Mouse (Mus musculus): ENCODE data around the gene Poln.

Gene Poln

GRCm38 (mm10) chr5:34186961-34187391, 17.7 kb upstream of the Poln start:
- DNase-seq (ENCODE audit: low read depth, low spot score) = no peak

GRCm38 (mm10) chr5:34186391-34186790, 17.1 kb upstream of the Poln start:
- DNase-seq (ENCODE audit: low read depth, low spot score) = no peak

GRCm38 (mm10) chr5:34185791-34186190, 16.5 kb upstream of the Poln start:
- no peak for DNase-seq (ENCODE audit: low read depth, low spot score)

- no peak for DNase-seq (ENCODE audit: low read depth, low spot score)
Observed at GRCm38 (mm10) chr5:34185051-34185580, 15.9 kb upstream of the Poln start.

- DNase-seq (ENCODE audit: low read depth, low spot score) = no peak
Observed at GRCm38 (mm10) chr5:34183976-34184375, 14.7 kb upstream of the Poln start.

GRCm38 (mm10) chr5:34183156-34183880, 14.1 kb upstream of the Poln start:
- DNase-seq (ENCODE audit: low read depth, low spot score) = no peak

GRCm38 (mm10) chr5:34182486-34182885, 13.2 kb upstream of the Poln start:
- no peak for DNase-seq (ENCODE audit: low read depth, low spot score)

GRCm38 (mm10) chr5:34177821-34178220, 8.6 kb upstream of the Poln start:
- no peak for DNase-seq (ENCODE audit: low read depth, low spot score)

- DNase-seq (ENCODE audit: low read depth, low spot score) = no peak
Observed at GRCm38 (mm10) chr5:34177091-34177490, 7.8 kb upstream of the Poln start.

- no peak for DNase-seq (ENCODE audit: low read depth, low spot score)
Observed at GRCm38 (mm10) chr5:34176691-34177090, 7.4 kb upstream of the Poln start.

GRCm38 (mm10) chr5:34175403-34175694, 6.1 kb upstream of the Poln start:
- no peak for DNase-seq (ENCODE audit: low read depth, low spot score)

GRCm38 (mm10) chr5:34174550-34175402, 5.5 kb upstream of the Poln start:
- no peak for DNase-seq (ENCODE audit: low read depth, low spot score)

- DNase-seq (ENCODE audit: low read depth, low spot score) = no peak
Observed at GRCm38 (mm10) chr5:34174021-34174420, 4.8 kb upstream of the Poln start.

- no peak for DNase-seq (ENCODE audit: low read depth, low spot score)
Observed at GRCm38 (mm10) chr5:34170726-34171125, 1.5 kb upstream of the Poln start.

- DNase-seq (ENCODE audit: low read depth, low spot score) = no peak
Observed at GRCm38 (mm10) chr5:34169954-34170353, 706 bp upstream of the Poln start.

GRCm38 (mm10) chr5:34167857-34168256, 1.4 kb downstream of the Poln start:
- DNase-seq (ENCODE audit: low read depth, low spot score) = no peak

- DNase-seq (ENCODE audit: low read depth, low spot score) = no peak
Observed at GRCm38 (mm10) chr5:34165793-34166192, 3.5 kb downstream of the Poln start.

GRCm38 (mm10) chr5:34148476-34148875, 20.8 kb downstream of the Poln start:
- no peak for DNase-seq (ENCODE audit: low read depth, low spot score)

GRCm38 (mm10) chr5:34147554-34147953, 21.7 kb downstream of the Poln start:
- DNase-seq (ENCODE audit: low read depth, low spot score) = no peak

- DNase-seq (ENCODE audit: low read depth, low spot score) = no peak
Observed at GRCm38 (mm10) chr5:34139751-34140150, 29.5 kb downstream of the Poln start.

- DNase-seq (ENCODE audit: low read depth, low spot score) = no peak
Observed at GRCm38 (mm10) chr5:34132731-34133130, 36.5 kb downstream of the Poln start.

- no peak for DNase-seq (ENCODE audit: low read depth, low spot score)
Observed at GRCm38 (mm10) chr5:34124131-34124530, 45.1 kb downstream of the Poln start.
